Mouse (Mus musculus) B cell, adult 2 months (primary cell): Measurements from ENCODE around the gene Olfr1511.
"Not testable (repeated sequence)": the region's sequence is repeated elsewhere in the genome, so short reads cannot be mapped to it uniquely, and the experiment has no call there.

ENCODE experiments used
- DNase-seq, 2 experiments: peaks; one replicate each; pipeline ENCODE4 v3.0.0; 2022

Gene Olfr1511

GRCm38 (mm10) chr14:52397279-52397678 lies at the start of gene Olfr1511:
Gene Olfr1511, minus strand, starts transcription at chr14:52397379.
- DNase-seq: no peak

- no peak for DNase-seq
Measured at GRCm38 (mm10) chr14:52442690-52443089, 45.5 kb upstream of the Olfr1511 start, which contains the start of gene Olfr1509. Gene Olfr1509, plus strand, starts transcription at chr14:52442990.

- no peak for DNase-seq
Measured at GRCm38 (mm10) chr14:52427686-52428085, 30.5 kb upstream of the Olfr1511 start.

- DNase-seq: no peak
Measured at GRCm38 (mm10) chr14:52414273-52414672, 17.1 kb upstream of the Olfr1511 start, which contains the start of gene Olfr1510. Gene Olfr1510, minus strand, starts transcription at chr14:52414373.

DNA sequence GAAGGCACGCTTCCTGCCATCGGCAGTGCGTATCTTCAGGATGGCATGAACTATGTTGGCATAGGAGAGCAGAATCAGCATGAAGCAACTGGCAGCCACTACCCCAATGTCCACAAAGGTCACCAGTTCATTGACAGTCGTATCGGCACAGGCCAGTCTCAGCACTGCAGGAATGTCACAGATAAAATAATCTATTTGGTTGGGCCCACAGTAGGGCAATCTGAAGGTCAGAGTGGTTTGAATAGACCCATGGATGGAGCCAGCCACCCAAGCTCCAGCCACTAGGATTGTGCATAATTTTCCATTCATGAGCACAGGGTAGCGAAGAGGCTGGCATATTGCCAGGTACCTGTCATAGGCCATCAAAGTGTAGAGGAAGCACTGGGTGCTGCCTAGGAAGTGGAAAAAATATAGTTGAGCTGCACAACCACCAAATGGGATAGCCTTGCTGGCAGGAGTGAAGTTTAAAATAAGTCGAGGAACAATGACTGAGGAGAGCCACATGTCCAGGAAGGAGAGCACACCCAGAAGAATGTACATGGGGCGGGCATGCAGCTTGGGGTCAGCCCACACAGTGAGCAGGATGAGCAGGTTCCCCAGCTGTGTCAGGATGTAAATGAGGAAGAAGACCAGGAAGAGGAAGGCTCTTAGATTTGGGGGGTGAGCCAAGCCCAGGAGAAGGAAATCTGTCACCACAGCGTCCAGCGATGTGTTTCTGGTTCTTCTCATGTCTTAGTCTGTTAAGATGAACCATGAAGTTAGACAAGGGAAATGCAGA lies 13.2 kb upstream of the Olfr1511 start:
- not testable (repeated sequence) for DNase-seq

DNA sequence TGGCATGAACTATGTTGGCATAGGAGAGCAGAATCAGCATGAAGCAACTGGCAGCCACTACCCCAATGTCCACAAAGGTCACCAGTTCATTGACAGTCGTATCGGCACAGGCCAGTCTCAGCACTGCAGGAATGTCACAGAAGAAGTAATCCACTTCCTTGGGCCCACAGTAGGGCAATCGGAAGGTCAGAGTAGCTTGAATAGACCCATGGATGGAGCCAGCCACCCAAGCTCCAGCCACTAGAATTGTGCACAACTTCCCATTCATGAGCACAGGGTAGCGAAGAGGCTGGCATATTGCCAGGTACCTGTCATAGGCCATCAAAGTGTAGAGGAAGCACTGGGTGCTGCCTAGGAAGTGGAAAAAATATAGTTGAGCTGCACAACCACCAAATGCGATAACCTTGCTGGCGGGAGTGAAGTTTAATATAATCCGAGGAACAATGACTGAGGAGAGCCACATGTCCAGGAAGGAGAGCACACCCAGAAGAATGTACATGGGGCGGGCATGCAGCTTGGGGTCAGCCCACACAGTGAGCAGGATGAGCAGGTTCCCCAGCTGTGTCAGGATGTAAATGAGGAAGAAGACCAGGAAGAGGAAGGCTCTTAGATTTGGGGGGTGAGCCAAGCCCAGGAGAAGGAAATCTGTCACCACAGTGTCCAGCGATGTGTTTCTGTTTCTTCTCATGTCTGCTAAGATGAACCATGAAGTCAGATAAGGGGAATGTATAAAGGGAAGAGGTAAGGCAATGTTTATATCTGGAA lies 6.9 kb downstream of the Olfr1511 start:
- DNase-seq: not testable (repeated sequence)

DNA sequence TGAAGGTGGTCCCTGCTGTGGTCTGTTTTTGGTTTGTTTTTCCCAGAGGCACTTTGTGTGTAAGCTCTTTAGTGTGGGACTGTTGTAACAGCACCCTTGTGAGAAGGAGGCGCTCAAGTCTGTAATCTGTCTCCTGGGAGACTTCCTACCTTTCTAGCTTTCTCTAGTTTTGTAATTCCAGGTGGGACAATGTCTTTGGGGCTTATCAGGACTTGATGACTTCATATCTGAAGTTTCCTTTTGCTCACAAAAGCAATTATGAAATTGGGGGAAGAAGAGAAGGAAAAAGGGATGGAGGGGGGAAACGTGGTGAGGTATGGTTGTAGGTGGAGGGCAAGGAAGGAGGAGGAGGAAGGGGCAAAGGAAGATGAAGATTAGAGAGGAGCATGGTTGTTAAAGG lies 18.1 kb downstream of the Olfr1511 start, which contains the start of gene Olfr1512:
Gene Olfr1512, minus strand, starts transcription at position 101 of the 400 bp plus-strand sequence.
- DNase-seq: no peak

DNA sequence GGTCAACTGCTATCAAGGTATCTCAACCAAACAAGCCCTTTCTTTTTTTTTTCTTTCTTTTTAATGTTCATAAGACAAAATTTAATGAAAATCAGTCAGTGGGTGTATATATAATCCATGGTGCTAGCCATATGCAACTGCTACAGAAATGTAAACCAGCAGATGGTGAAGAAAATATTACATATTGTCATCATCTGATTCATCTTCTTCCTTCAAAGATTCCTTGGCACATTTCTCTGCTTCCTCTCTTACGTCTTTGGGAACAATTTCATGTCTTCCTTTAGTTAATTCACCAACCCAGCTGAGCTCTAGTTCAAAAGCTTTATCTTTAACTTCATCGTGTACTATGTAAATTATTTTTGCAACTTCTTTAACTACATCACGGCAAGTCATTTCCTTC lies 28.4 kb downstream of the Olfr1511 start:
- DNase-seq: no peak

- no peak for DNase-seq
Measured at GRCm38 (mm10) chr14:52356308-52356707, 40.9 kb downstream of the Olfr1511 start, which contains the start of gene Olfr1513. Gene Olfr1513, minus strand, starts transcription at chr14:52356408.
